Mouse (Mus musculus) midbrain, postnatal 0 days (tissue): ENCODE data around the gene 1810010D01Rik. TPM values are rescaled to one million over a fixed set of nuclear protein-coding genes. Genes with fewer than 3 reads are reported as not detected.

Experiments used
- ATAC-seq: fragments of 200-750 bp; cut with Nextera tagmentation; 2 replicates; pipeline ENCODE4 v1.8.0; 2017; ENCODE audit warnings: moderate number of reproducible peaks, mild to moderate bottlenecking, moderate TSS enrichment, moderate library complexity; ENCODE audit not compliant: low FRiP score
- DNase-seq: peaks from one replicate; pipeline ENCODE4 v3.0.0-alpha.2; 2015; ENCODE audit warnings: low spot score
- H3K27ac ChIP-seq: fragments of 300-500 bp; sonication (generic); 2 replicates; pipeline ENCODE4 v1.5.1; 2014; ENCODE audit warnings: low read depth, mild to moderate bottlenecking, low read length, mixed read lengths
- H3K27me3 ChIP-seq: fragments of 300-500 bp; sonication (generic); 2 replicates; pipeline ENCODE4 v1.6.1; 2014; ENCODE audit warnings: low read length, control low read depth, mixed read lengths; ENCODE audit not compliant: insufficient read depth
- H3K36me3 ChIP-seq: fragments of 300-500 bp; sonication (generic); 2 replicates; pipeline ENCODE4 v1.6.1; 2014; ENCODE audit warnings: low read length, control low read depth, mixed read lengths; ENCODE audit not compliant: insufficient read depth
- H3K4me1 ChIP-seq: fragments of 300-500 bp; sonication (generic); 2 replicates; pipeline ENCODE4 v1.6.1; 2014; ENCODE audit warnings: mild to moderate bottlenecking, control low read depth, antibody characterized with exemption, low read length, mixed read lengths; ENCODE audit not compliant: insufficient read depth
- H3K4me2 ChIP-seq: fragments of 300-500 bp; sonication (generic); 2 replicates; pipeline ENCODE4 v1.6.1; 2014; ENCODE audit warnings: low read depth, mild to moderate bottlenecking, low read length, mixed read lengths; ENCODE audit not compliant: poor library complexity, severe bottlenecking
- H3K4me3 ChIP-seq: fragments of 300-500 bp; sonication (generic); 2 replicates; pipeline ENCODE4 v1.5.1; 2014; ENCODE audit warnings: low read depth, mild to moderate bottlenecking, low read length, moderate library complexity
- H3K9ac ChIP-seq: fragments of 300-500 bp; sonication (generic); replicated peaks from 2 replicates; pipeline ENCODE4 v1.6.1; 2014; ENCODE audit warnings: mild to moderate bottlenecking, low read length, moderate library complexity, mixed read lengths; ENCODE audit not compliant: poor library complexity, severe bottlenecking
- H3K9me3 ChIP-seq: fragments of 300-500 bp; sonication (generic); 2 replicates; pipeline ENCODE4 v1.6.1; 2016; ENCODE audit warnings: low read length, control low read depth
- CTCF ChIP-seq: IDR thresholded peaks from 2 replicates; pipeline ENCODE4 v1.5.1; 2016; ENCODE audit warnings: antibody characterized with exemption, mild to moderate bottlenecking
- WGBS: fragments of 180-500 bp; shearing (Covaris S2); extraction: QIAGEN DNeasy Blood & Tissue Kit; methylation state at CpG from one replicate; pipeline ENCODE4 v1.1.7; 2014; 5-methylcytosine and 5-hydroxymethylcytosine counted together
- polyA plus RNA-seq: library from polyadenylated mRNA; unstranded; fragments of >200 nt; fragmentation: Nextera tagmentation; extraction: Ambion mirVana; gene quantifications from 2 replicates; pipeline ENCODE4 v1.2.1, GENCODE M21; 2015
- total RNA-seq: library from RNA; depleted of rRNA; stranded (reverse); fragments of >200 nt; gene quantifications from 2 replicates; pipeline ENCODE4 v1.2.3, GENCODE M21; 2014

1810010D01Rik gene
- total and polyA plus RNA-seq, 2 experiments from 2014 or later, result not detected

DNA sequence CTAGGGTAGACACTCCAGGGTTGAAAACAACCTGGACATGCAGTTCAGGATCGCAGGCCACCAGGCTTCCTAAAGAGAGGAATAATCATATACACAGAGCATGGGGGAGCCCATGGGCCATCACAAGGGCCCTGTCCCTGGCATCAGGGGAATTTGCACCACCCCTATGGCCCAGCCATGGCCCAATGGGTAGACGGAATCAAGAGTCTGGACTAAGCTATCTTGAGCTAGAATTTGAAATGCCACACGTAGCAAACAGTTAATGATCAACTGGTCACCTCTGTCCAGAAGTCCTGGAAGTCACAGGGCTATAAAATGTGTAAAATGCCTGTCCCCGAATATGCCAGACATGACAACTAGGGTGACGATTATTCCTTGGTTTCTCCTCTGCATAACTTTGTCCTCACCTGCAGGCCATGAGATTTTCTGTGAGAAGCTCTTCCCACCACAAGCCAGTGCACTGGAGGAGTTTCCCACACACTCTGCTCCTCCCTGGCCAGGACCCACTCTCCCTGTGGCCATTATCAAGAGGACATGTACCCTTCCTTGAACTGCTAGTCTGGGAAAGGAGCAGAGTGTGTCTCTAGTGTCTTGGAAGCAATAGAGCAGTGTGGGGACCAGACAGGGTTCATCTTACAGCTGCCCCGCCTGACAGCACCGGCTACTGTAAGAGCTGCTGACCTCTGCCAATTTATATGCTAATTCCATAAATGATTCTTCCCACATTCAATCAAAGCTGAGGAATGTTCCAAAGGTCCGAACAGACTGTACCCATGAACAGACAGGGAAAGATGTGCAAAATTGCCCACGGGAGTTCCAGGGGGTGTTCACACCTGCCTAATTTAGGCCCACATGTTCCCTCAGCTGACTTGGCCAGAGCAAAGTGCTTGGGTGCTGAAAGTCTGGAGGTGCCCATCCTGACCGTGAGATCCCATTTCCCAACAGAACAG is 27.2 kb upstream of the 1810010D01Rik start:
- Histone ChIP-seq H3K4me3 (no peak overlapping the region), H3K9me3 (no peaks in the 10 kb centered on the region), H3K9ac (no peak overlapping the region), H3K27me3 (no peaks in the 10 kb centered on the region), H3K36me3 (no peaks in the 10 kb centered on the region), H3K4me2 (no peak overlapping the region), H3K27ac (no peak overlapping the region), H3K4me1 (no peaks in the 10 kb centered on the region)
- no peak for DNase-seq
- no peak for ATAC-seq
- no peak for TF ChIP-seq CTCF
- 84% methylated on average over 10 of the region's 10 CpGs for WGBS

GRCm38 (mm10) chr7:145231659-145232058 is 23.7 kb upstream of the 1810010D01Rik start:
- Histone ChIP-seq H3K4me2 (no peak overlapping the region), H3K27me3 (no peaks in the 10 kb centered on the region), H3K4me1 (no peaks in the 10 kb centered on the region), H3K9ac (no peak overlapping the region), H3K4me3 (no peak overlapping the region), H3K9me3 (no peaks in the 10 kb centered on the region), H3K36me3 (no peaks in the 10 kb centered on the region), H3K27ac (no peak overlapping the region)
- no peak for TF ChIP-seq CTCF
- WGBS, result 81% methylated on average over 9 of the region's 9 CpGs
- no peak for DNase-seq
- ATAC-seq, result no peak

GRCm38 (mm10) chr7:145226641-145227040 is 18.7 kb upstream of the 1810010D01Rik start:
- no peak overlapping the region for H3K9ac ChIP-seq
- no peaks in the 10 kb centered on the region for H3K4me1 ChIP-seq
- 90% methylated on average over 6 of the region's 6 CpGs for WGBS
- no peak overlapping the region for H3K4me2 ChIP-seq
- H3K27ac ChIP-seq, result no peak overlapping the region
- DNase-seq (no peak), ATAC-seq (no peak)
- H3K4me3 ChIP-seq, result no peak overlapping the region
- no peaks in the 10 kb centered on the region for H3K9me3 ChIP-seq
- no peaks in the 10 kb centered on the region for H3K36me3 ChIP-seq
- TF ChIP-seq CTCF, result no peak
- no peaks in the 10 kb centered on the region for H3K27me3 ChIP-seq

DNA sequence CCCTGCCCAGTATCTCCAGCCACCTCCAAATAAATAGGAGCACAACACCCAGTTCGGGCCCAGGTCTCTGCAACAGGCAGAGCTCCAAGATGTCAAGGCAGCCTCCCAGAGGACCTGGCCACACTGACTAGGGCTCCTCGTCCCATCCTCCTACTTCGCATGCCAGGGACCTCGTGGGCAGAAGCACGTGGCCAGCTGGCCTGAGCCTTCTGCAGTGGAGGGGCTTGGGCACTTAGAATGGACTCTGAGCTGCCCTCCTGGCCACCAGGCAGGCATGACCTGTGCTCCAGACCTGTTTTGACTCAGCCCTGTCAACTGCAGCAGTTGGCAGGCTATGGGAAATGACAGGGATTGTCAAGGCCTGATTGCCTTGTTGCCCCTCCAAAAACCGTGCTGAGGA is 17.7 kb upstream of the 1810010D01Rik start:
- TF ChIP-seq CTCF, result no peak
- no peak for DNase-seq
- Histone ChIP-seq H3K36me3 (no peaks in the 10 kb centered on the region), H3K4me3 (no peak overlapping the region), H3K4me1 (no peaks in the 10 kb centered on the region), H3K27me3 (no peaks in the 10 kb centered on the region), H3K9ac (no peak overlapping the region), H3K9me3 (no peaks in the 10 kb centered on the region), H3K27ac (no peak overlapping the region), H3K4me2 (no peak overlapping the region)
- no peak for ATAC-seq
- 86% methylated on average over 6 of the region's 6 CpGs for WGBS

GRCm38 (mm10) chr7:145221841-145222689 is 14.1 kb upstream of the 1810010D01Rik start:
- no peak for ATAC-seq
- H3K4me2 ChIP-seq, result no peak overlapping the region
- H3K27me3 ChIP-seq, result no peaks in the 10 kb centered on the region
- H3K9me3 ChIP-seq, result no peaks in the 10 kb centered on the region
- no peaks in the 10 kb centered on the region for H3K4me1 ChIP-seq
- 39% methylated on average over 2 of the region's 2 CpGs for WGBS
- TF ChIP-seq CTCF, result no peak
- H3K27ac ChIP-seq, result no peak overlapping the region
- no peak overlapping the region for H3K4me3 ChIP-seq
- DNase-seq, result no peak
- no peak overlapping the region for H3K9ac ChIP-seq
- no peaks in the 10 kb centered on the region for H3K36me3 ChIP-seq

DNA sequence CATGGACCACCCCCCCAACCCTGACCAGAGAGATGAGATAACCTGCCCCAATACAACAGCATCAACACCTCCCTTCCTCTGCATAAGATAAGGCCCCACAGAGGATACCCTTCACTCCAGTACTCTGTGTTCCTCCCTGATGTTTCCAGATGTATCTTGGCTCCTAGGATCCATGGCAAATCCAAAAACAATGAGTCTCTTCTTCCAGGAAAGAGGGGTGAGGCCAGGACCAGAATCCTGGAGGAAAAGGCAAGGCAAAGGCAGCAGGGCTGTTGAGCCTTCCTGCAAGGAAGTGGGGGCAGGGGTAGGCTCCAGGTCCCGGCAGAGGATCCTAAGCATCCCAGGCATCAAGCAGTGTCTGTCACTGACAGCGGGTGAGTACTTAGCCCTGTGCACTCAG is 13.4 kb upstream of the 1810010D01Rik start:
- 81% methylated on average over 2 of the region's 2 CpGs for WGBS
- no peak overlapping the region for H3K27ac ChIP-seq
- no peak overlapping the region for H3K4me2 ChIP-seq
- H3K4me3 ChIP-seq, result no peak overlapping the region
- H3K9me3 ChIP-seq, result no peaks in the 10 kb centered on the region
- no peaks in the 10 kb centered on the region for H3K4me1 ChIP-seq
- no peaks in the 10 kb centered on the region for H3K36me3 ChIP-seq
- H3K9ac ChIP-seq, result no peak overlapping the region
- DNase-seq (no peak), ATAC-seq (no peak)
- no peak for TF ChIP-seq CTCF
- H3K27me3 ChIP-seq, result no peaks in the 10 kb centered on the region
